Mouse (Mus musculus): ENCODE measurements at regions not wholly inside any gene's neighbourhood (a gene's known extent, or its start where the extent isn't known, plus 50 kb on each side); places are given as distances from the start of the nearest gene placed in this dataset.

DNA sequence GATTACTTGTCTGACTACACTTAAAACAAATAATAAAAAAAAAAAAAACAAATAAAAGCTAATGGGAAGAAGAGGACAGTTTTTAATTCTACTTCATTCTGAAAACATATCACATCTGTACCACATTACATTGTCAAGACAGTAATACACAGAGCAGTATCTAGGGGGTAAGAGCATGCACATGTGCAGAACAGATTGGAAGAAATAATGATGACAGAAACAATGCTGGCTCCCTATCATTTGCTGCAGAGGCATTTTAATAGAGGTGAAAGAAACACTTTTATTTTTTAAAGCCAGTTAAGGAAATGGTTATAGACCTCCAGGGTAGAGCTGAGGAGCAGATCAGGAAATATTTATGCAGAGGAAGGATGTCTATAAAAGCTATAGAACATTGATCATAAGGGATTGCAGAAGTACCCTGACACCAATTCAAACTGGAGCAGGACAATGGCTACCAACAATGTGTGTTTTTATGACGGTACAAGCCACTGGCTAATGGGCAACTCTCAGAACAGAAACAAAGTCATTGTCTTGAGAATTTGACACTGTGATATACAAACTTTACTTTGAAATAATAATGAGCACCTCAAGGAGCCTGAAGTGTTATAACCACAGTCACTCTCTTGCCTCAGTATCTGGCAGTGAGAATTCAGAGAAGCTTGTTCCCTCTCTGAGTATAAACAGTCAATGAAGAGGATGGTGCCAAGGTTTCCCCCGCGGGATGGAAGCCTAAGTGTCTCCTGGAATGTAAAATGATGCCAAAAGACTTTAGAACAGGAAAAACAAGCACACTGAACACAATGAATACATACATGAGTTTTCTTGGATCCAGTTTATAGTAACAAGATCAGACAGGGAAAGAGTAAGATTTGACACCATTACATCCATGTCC lies 425.1 kb upstream of the Nova1 start:
- Histone ChIP-seq H3K4me1 (ENCODE audit: control insufficient read depth in 1 of 2, insufficient read depth in 2 of 2, low read length in 2 of 2) (no peaks in the 10 kb centered on the region), H3K36me3 (ENCODE audit: control insufficient read depth in 1 of 2, insufficient read depth in 2 of 2, low read length in 2 of 2) (no peaks in the 10 kb centered on the region), H3K4me3 (ENCODE audit: control insufficient read depth in 1 of 2, insufficient read depth in 1 of 2, low read depth in 2 of 2, low read length in 2 of 2) (no peak overlapping the region), H3K27me3 (ENCODE audit: control insufficient read depth in 1 of 2, insufficient read depth in 2 of 2, low read length in 2 of 2) (no peaks in the 10 kb centered on the region), H3K79me2 (ENCODE audit: control insufficient read depth, insufficient read depth, low read length, poor library complexity) (no peaks in the 10 kb centered on the region), H3K9ac (ENCODE audit: control insufficient read depth, low read depth, low read length, poor library complexity, severe bottlenecking) (no peak overlapping the region), H3K27ac (ENCODE audit: control insufficient read depth, low read depth, low read length) (no peak overlapping the region), H3K9me3 (replicated peaks; ENCODE audit: insufficient read depth, low read length) (no peaks in the 10 kb centered on the region)
- no peak for DNase-seq (ENCODE audit: low read depth, low spot score)
- TF ChIP-seq E2F4 (IDR thresholded peaks at IDR 0.05; ENCODE audit: borderline replicate concordance, low read depth, low read length): no peak
- TF ChIP-seq ZC3H11A (IDR thresholded peaks at IDR 0.05; ENCODE audit: low read depth, low read length): no peak
- TF ChIP-seq ZNF384 (IDR thresholded peaks at IDR 0.05; ENCODE audit: low read depth, low read length): no peak
- TF ChIP-seq ZKSCAN1 (IDR thresholded peaks at IDR 0.05; ENCODE audit: low read depth, low read length): no peak
- TF ChIP-seq POLR2AphosphoS2 (IDR thresholded peaks at IDR 0.05; ENCODE audit: low read length): no peak
- TF ChIP-seq NELFE (IDR thresholded peaks at IDR 0.05; ENCODE audit: low read depth, low read length): no peak
- no peak for TF ChIP-seq MAFK (IDR thresholded peaks at IDR 0.05; ENCODE audit: borderline replicate concordance, low read depth, low read length)
- TF ChIP-seq TCF12 (IDR thresholded peaks at IDR 0.05; ENCODE audit: low read depth, low read length): no peak
- no peak for TF ChIP-seq MAZ (IDR thresholded peaks at IDR 0.05; ENCODE audit: low read depth, low read length)
- no peak for TF ChIP-seq NRF1 (IDR thresholded peaks at IDR 0.05; ENCODE audit: insufficient read depth, low read depth, low read length, poor library complexity, severe bottlenecking)
- no peak for TF ChIP-seq USF1 (IDR thresholded peaks at IDR 0.05; ENCODE audit: low read depth, low read length)
- TF ChIP-seq GATA1 (IDR thresholded peaks at IDR 0.05; ENCODE audit: low read depth, low read length): no peak
- no peak for TF ChIP-seq RAD21 (IDR thresholded peaks at IDR 0.05; ENCODE audit: low read depth, low read length)
- TF ChIP-seq TAL1 (IDR thresholded peaks at IDR 0.05; ENCODE audit: low read length): no peak
- TF ChIP-seq TBP (IDR thresholded peaks at IDR 0.05; ENCODE audit: low read depth, low read length): no peak
- TF ChIP-seq SMC3 (IDR thresholded peaks at IDR 0.05; ENCODE audit: low read depth, low read length): no peak
- no peak for TF ChIP-seq POLR2AphosphoS5 (IDR thresholded peaks at IDR 0.05; ENCODE audit: borderline replicate concordance, low read depth, low read length)
- TF ChIP-seq ZMIZ1 (IDR thresholded peaks at IDR 0.05; ENCODE audit: low read depth, low read length): no peak
- no peak for TF ChIP-seq HCFC1 (IDR thresholded peaks at IDR 0.05; ENCODE audit: low read depth, low read length)

DNA sequence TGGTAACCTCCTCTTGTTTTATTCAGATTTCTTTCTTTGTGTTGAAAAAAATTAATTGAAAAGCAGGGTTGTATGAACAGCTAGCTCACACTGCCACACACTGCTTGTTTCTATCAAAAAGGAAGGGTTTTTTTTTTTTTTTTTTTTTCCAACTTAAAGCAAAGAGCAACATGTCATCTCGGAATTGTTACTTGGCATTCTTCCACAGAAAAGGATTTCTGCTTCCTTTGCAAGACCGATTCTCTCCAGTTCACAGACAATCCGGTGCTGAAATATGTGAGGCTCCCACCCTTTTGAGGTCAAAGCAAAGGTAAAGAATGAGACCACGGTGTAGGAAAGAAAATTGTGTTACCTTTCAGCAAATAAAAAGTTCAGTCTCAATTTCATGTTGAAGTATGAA lies 401.3 kb upstream of the Nova1 start:
- H3K4me1 ChIP-seq (ENCODE audit: control insufficient read depth in 1 of 2, insufficient read depth in 2 of 2, low read length in 2 of 2): no peaks in the 10 kb centered on the region
- no peaks in the 10 kb centered on the region for H3K79me2 ChIP-seq (ENCODE audit: control insufficient read depth, insufficient read depth, low read length, poor library complexity)
- no peaks in the 10 kb centered on the region for H3K9me3 ChIP-seq (replicated peaks; ENCODE audit: insufficient read depth, low read length)
- no peaks in the 10 kb centered on the region for H3K27me3 ChIP-seq (ENCODE audit: control insufficient read depth in 1 of 2, insufficient read depth in 2 of 2, low read length in 2 of 2)
- H3K4me3 ChIP-seq (ENCODE audit: control insufficient read depth in 1 of 2, insufficient read depth in 1 of 2, low read depth in 2 of 2, low read length in 2 of 2): no peak overlapping the region
- H3K36me3 ChIP-seq (ENCODE audit: control insufficient read depth in 1 of 2, insufficient read depth in 2 of 2, low read length in 2 of 2): no peaks in the 10 kb centered on the region
- DNase-seq (ENCODE audit: low read depth, low spot score): no peak
- H3K27ac ChIP-seq (ENCODE audit: control insufficient read depth, low read depth, low read length): no peak overlapping the region
- no peak overlapping the region for H3K9ac ChIP-seq (ENCODE audit: control insufficient read depth, low read depth, low read length, poor library complexity, severe bottlenecking)
- TF ChIP-seq USF1 (IDR thresholded peaks at IDR 0.05; ENCODE audit: low read depth, low read length) (no peak), ZMIZ1 (IDR thresholded peaks at IDR 0.05; ENCODE audit: low read depth, low read length) (no peak), KAT2A (conservative IDR thresholded peaks at IDR 0.05; ENCODE audit: low read depth, low read length) (no peak), RCOR1 (IDR thresholded peaks at IDR 0.05; ENCODE audit: low read depth, low read length) (no peak), NELFE (IDR thresholded peaks at IDR 0.05; ENCODE audit: low read depth, low read length) (no peak), EP300 (IDR thresholded peaks at IDR 0.05; ENCODE audit: low read depth in 1 of 2, low read length in 2 of 2) (no peak), MXI1 (IDR thresholded peaks at IDR 0.05; ENCODE audit: low read depth, low read length) (no peak), GABPA (IDR thresholded peaks at IDR 0.05; ENCODE audit: low read depth, low read length) (no peak), SMC3 (IDR thresholded peaks at IDR 0.05; ENCODE audit: low read depth, low read length) (no peak), JUND (IDR thresholded peaks at IDR 0.05; ENCODE audit: low read depth, low read length) (no peak), ZNF384 (IDR thresholded peaks at IDR 0.05; ENCODE audit: low read depth, low read length) (no peak), CTCF (IDR thresholded peaks at IDR 0.05 in 2 of 3, conservative IDR thresholded peaks at IDR 0.05 in 1 of 3; ENCODE audit: control insufficient read depth in 1 of 3, insufficient read depth in 1 of 3, low read depth in 2 of 3, low read length in 3 of 3, poor library complexity in 1 of 3, severe bottlenecking in 1 of 3) (no peak), TCF12 (IDR thresholded peaks at IDR 0.05; ENCODE audit: low read depth, low read length) (no peak), TAL1 (IDR thresholded peaks at IDR 0.05; ENCODE audit: low read length) (no peak), ZC3H11A (IDR thresholded peaks at IDR 0.05; ENCODE audit: low read depth, low read length) (no peak), SIN3A (IDR thresholded peaks at IDR 0.05; ENCODE audit: low read length) (no peak), MAX (IDR thresholded peaks at IDR 0.05; ENCODE audit: low read length) (no peak), UBTF (IDR thresholded peaks at IDR 0.05; ENCODE audit: borderline replicate concordance, insufficient read depth, low read depth, low read length) (no peak), MYC (IDR thresholded peaks at IDR 0.05; ENCODE audit: low read depth, low read length) (no peak)

Data from MEL (cell line).